Mouse (Mus musculus): ENCODE measurements at regions not wholly inside any gene's neighbourhood (a gene's known extent, or its start where the extent isn't known, plus 50 kb on each side); places are given as distances from the start of the nearest gene placed in this dataset.

DNA sequence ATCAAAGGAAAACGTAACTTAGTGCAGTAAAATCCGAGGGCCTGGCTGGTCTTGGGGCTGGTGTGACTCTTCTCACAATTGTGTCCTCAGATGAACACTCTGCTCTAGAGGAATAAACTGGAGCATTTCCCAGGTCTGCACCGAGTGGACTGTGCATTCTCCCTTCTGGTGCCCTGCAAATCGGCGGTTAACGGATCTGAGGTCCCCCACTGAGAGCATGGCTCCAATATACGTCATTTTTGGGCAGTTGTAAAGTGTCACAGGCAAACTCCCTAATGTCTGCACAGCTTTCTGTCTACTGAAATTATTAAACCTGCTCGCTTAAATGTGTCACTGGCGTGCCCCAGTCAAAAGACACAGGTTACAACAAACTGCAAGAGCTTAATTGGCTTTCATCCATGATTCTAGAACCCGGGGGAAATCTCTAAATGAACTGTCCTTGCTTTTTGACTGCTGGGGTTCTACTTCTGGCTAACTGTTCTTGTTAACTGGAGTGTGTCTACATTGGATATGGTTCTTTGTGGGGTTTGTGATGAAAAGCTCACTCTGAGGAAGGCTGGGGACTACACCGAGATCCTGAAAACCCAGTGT lies 93.7 kb upstream of the Gm47985 start:
- DNase-seq (ENCODE audit: low spot score in 2 of 2) = no peak

- DNase-seq (ENCODE audit: low spot score in 2 of 2) = no peak
Measured at GRCm38 (mm10) chr1:151092035-151092434, 90.3 kb upstream of the Gm47985 start.

GRCm38 (mm10) chr1:151095344-151096050 lies 86.8 kb upstream of the Gm47985 start:
- DNase-seq (ENCODE audit: low spot score in 2 of 2) = no peak

DNA sequence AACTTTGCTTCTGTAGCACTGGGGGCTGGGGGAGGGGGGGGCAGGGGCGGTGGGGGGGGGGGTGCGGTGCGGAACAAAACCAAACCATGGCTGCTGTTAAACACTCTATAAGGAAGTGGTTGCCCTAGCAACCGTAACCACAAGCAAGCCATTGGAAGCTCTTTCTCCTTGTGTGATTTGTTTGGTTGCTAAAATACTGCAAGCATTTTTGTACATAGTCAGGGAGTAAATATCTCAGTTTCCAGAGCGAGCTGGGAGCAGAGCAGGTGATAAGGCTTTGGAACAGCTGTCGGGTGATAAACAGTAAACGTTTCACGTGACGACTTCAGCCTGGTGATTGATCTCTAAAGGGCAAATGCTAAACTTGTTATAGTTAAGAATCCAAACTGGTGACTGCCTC lies 86.3 kb upstream of the Gm47985 start:
- DNase-seq (ENCODE audit: low spot score in 2 of 2) = no peak

DNA sequence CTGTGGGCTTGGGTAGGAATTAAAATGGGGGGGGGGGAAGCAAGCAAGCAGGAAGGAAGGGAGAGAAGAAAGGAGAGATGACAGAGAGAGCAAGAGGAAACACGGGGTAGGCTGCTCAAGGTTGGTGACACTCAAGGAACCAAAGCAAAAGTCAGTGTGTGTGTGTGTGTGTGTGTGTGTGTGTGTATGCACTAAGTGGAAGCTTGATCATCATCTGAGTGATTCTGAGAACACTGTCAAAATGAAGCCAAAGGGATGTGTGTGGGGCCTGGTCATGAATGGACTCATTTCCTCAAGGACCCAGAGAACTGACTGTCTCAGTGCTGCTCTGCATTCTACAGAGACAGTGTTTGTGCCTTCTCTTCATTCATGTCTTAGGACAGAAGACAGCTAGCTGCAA lies 84.8 kb upstream of the Gm47985 start:
- DNase-seq (ENCODE audit: low spot score in 2 of 2) = no peak

DNA sequence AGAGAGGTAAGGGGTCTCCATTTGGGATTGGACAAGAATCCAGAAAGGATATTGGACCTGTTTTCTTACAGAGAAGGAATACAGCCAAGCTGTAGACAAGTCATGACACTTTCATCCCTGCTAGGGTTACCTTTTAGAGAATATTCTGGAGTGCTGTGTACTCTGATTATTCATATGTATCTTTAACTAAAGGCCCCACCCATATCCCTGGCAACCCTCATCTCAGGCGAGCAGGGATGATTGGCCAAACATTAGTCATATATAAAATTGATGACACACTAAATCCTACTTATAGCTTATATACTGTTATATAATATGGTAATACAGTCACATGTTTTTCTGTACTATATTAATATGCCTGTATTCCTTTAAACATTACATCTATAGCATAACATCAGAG lies 83.6 kb upstream of the Gm47985 start:
- DNase-seq (ENCODE audit: low spot score in 2 of 2) = no peak

DNA sequence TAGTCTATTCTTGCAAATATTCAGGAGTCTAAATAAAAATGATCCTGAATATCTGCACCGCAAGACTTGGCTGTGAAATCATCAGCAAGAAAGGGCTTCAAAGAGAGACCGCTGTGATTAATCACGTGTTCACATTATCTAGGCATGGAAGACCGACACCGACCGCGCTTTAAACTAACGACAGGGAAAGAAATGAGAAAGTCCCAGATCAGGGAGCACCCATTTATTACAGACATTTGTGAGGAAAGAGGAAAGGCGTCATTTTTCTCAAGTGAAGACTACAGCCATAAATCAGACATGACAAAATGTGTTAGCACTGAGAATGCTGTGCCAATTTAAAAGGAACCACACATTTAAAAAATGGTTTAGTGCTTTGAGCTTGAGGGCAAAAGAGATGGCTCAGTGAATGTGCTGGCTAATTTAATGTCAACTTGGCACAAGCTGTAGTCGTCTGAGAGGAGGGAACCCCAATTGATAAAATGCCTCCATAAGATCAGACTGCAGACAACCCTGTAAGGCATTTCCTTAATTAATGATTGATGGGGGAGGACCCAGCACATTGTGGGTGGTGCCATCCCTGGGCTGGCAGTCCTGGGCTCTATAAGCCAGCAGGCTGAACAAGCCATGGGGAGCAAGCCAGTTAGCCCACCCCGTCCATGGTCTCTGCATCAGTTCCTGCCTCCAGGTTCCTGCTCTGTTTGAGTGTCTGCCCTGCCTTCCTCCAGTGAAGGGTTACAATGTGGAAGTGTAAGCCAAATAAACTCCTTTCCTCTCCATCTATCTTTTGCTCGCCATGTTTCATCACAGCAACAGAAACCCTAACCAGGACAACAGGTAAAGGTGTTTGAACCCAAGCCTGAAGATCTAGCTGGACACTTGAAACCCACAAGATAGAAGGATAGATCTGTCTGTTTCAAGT lies 81.5 kb upstream of the Gm47985 start:
- DNase-seq (ENCODE audit: low spot score in 2 of 2) = no peak

GRCm38 (mm10) chr1:151101516-151101915 lies 80.8 kb upstream of the Gm47985 start:
- no peak for DNase-seq (ENCODE audit: low spot score in 2 of 2)

- DNase-seq (ENCODE audit: low spot score in 2 of 2) = no peak
Measured at GRCm38 (mm10) chr1:151102061-151102460, 80.3 kb upstream of the Gm47985 start.

DNA sequence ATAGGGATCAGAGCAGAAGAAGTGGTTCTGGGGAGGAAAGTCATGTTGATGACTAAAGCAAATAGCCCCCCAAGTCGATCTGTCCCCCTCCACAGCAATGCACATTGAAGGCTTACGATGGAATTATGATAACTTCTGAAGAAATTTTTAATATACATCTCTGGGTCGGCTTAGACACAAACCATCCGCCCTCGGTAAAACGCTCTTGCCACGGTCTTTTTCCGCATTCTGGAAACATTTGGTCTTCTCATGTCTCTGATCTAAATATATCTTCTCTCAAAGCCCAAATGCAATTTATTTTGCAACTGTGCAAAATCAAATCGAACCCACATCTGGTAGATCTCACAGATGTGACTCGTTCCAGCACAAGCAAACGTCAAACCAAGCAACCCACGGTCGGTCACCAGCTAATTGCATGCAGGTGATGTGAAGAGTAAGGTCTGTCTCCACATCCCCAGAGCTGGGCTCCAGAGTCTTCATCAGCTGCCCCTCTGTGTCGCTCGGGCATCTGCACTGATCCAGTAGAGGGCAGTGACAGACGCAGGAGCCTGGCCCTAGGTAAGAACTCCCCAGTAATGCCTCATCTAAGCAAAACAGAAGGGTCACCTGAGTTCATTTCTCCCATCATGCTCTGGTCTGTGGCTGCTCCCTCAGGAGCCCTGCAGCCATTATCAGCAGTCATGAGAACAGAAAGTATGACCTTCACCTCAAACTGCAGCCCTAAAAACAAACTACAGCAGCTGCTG lies 79.5 kb upstream of the Gm47985 start:
- no peak for DNase-seq (ENCODE audit: low spot score in 2 of 2)

DNA sequence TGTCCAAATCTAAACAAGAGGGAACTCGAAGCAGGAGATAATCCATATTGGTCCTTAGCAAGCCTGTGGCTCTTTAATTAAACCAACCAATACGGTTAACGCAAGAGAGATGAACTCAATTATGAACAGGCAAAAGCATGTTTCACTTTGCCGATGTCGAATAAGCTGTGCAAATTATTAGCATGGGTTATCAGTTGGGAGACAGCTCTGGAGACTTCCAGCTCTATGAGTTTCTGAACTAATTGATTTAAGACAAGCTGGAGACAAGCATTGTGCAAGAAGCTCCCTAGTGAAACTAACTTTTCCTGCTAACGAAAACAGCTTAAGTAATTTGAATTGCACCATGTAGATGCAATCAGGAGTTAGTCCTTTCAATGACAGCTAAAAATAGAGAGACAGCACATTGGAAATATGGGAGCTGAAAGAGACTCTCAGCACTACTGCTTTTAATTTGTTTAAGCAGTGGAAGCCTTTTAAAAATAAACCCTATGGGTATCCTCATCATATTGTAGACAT lies 78.8 kb upstream of the Gm47985 start:
- no peak for DNase-seq (ENCODE audit: low spot score in 2 of 2)

- no peak for DNase-seq (ENCODE audit: low spot score in 2 of 2)
Measured at GRCm38 (mm10) chr1:151104346-151104745, 78.0 kb upstream of the Gm47985 start.

GRCm38 (mm10) chr1:151104806-151105205 lies 77.5 kb upstream of the Gm47985 start:
- no peak for DNase-seq (ENCODE audit: low spot score in 2 of 2)

DNA sequence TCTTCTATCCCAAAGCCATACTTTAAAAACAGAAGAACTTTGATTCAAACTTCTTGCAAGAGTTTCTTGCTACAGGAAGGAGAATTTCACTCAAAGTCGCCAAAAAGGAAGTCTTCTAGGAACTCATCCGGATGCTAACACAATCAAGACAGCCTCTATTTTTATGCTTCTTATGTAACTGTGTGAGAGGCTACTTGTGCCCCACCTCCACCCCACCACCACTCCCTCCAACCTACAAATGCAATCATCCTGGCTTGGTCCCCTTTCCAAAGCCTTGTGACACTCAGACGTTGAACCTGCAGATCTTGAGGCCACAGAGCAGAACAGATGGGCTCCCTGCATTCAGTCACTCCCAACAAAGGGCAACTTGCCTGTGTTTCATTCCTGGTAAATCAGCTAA lies 77.1 kb upstream of the Gm47985 start:
- no peak for DNase-seq (ENCODE audit: low spot score in 2 of 2)

DNA sequence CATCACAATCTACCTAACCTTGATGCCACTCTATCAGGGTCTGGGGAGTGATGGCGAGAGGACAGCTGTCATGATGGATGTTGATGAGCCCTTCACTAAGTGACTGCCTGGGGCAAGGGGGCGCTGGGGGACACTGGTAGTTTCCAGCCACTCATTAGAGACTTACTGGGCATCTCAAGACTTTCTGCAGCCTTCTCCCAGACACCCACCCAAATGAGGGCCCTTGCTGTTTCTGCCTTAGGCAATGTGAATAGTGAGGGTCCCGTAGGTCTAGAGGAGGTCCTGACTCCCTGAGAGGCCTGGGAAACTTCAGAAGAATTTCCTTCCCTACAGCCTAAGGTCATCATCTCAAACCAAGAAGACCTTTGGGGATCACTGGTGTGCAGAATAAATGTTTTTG lies 74.9 kb upstream of the Gm47985 start:
- no peak for DNase-seq (ENCODE audit: low spot score in 2 of 2)

DNA sequence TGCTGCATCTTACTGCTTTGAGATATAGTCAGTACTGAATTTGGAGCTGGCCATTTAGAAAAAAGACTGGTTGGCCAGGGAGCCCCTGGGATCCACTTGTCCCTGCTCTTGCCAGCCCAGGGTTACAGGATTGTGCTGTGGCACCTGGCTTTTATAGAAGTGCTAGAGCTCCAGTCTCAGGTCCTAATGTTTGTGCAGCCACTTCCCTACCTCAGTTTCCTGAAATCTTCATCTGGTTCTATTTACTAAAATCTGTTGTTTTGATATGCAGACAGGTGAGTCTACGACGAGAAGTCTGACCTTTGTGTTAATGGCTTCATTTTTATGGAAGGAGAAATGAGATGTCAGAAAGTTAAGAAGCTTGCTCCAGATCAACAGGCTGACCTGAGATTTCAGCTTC lies 73.0 kb upstream of the Gm47985 start:
- no peak for DNase-seq (ENCODE audit: low spot score in 2 of 2)

DNA sequence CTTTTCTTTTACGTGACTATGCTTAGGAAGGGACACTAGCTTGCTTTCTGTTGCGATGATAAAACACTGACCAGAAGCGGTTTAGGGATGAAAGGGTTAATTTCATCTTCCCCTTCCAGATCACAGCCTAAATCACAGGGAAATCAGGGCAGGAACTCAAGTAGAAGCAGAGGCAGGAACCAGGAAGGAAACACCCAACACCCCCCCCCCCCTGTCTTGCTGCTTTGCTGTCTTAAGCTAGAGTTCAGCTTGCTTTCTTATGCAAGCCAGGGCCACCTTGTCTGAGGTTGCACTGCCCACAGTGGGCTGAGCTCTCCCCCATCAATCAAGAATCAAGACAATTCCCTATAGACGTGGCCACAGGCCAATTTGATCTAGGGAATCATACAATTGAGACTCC lies 71.9 kb upstream of the Gm47985 start:
- no peak for DNase-seq (ENCODE audit: low spot score in 2 of 2)

GRCm38 (mm10) chr1:151111683-151112082 lies 70.7 kb upstream of the Gm47985 start:
- DNase-seq (ENCODE audit: low spot score in 2 of 2) = no peak

GRCm38 (mm10) chr1:151112390-151112789 lies 69.9 kb upstream of the Gm47985 start:
- no peak for DNase-seq (ENCODE audit: low spot score in 2 of 2)

DNA sequence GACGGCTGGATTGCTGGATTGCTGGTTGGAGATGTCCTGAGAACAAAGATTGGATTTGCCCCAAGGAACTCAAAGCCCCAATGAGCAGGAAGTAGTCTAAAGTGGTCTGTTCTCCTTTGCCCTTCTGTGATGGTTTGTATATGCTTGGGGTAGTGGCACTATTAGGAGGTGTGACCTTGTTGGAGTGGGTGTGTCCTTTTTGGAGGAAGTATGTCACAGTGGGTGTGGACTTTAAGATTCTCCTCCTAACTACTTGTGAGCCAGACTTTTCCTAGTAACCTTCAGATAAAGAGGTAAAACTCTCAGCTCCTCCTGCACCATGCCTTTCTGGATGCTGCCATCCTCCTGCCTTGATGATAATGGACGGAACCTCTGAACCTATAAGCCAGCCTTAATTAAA lies 69.1 kb upstream of the Gm47985 start:
- DNase-seq (ENCODE audit: low spot score in 2 of 2) = no peak

- no peak for DNase-seq (ENCODE audit: low spot score in 2 of 2)
Measured at GRCm38 (mm10) chr1:151118530-151118929, 63.8 kb upstream of the Gm47985 start.

DNA sequence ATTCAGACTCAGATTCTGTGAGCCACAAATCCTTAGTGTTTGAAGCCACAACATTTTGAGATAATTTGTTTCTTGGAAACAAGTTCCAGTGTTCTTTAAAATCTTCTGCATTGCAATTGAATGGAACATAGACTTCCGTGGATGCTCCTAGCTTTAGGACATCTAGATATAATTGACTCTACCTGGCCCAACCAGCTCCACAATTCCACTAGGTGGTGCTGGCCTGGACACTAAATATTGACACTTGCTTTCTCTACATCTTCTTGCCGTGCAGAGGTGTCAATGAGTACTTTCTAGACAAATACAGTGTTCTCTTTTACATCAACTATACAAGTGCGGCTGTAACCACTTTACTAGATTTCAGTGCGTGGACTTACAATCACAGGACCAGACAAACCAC lies 63.4 kb upstream of the Gm47985 start:
- DNase-seq (ENCODE audit: low spot score in 2 of 2) = no peak
